Mouse (Mus musculus) liver, adult 2 months (tissue): ENCODE results near the gene Igdcc3.

Experiments
- CTCF ChIP-seq: fragments of 200-500 bp; IDR thresholded peaks from 2 replicates; pipeline ENCODE4 v1.5.1; 2011; ENCODE audit warnings: low read depth, low read length, control low read depth
- POLR2A ChIP-seq: fragments of 200-500 bp; IDR thresholded peaks from 2 replicates; pipeline ENCODE4 v1.6.1; 2011; ENCODE audit warnings: low read length, control low read depth; ENCODE audit not compliant: insufficient read depth; ENCODE audit errors: extremely low read depth

DNA sequence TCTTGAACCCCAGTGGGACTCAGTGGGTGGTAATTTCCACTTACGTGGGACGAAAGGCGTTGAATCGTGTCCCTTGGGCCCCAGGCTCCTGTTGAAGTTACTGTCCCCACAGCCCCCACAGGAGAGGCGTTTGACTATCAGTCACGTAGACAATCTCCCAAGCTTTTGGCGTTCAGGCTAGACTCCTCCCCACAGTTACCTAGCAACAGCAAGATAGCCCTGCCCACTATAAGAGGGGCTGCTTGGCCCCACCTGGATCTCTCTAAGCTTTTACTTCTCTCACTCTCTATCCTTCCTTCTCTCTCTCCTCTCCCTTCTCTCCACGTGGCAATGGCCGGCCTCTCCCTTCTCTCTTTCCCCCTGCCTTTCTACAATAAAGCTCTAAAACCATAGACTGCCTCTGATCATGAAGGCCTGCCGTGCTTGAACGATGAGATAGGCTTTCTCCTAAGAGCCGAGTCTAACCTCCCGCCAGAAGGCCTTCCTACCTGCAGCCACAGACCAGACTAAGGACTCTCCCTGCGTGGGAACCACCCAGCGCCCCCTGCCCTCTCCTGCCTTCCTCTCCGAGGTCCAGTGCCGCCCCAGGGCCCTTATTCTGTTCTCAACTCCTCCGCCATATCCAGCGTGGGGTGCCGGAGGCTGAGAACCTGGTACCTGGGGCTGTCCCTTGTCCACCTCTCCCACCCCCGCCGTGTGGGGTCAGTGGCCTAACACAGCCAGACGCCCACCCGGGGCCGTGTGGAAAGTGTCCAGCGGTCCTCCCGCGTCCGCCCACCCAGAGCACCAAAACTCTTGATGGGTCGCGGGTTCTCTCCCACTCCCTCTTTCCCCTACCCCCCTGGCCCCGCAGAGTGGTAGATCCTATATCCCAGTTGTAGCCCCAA, 67.5 kb downstream of the Igdcc3 start:
- no peak for TF ChIP-seq CTCF
- no peak for TF ChIP-seq POLR2A
